Mouse (Mus musculus): ENCODE data around the gene Kcnd1.
"Not testable (repeated sequence)": the region's sequence is repeated elsewhere in the genome, so short reads cannot be mapped to it uniquely, and the experiment has no call there.

The Kcnd1 gene

DNA sequence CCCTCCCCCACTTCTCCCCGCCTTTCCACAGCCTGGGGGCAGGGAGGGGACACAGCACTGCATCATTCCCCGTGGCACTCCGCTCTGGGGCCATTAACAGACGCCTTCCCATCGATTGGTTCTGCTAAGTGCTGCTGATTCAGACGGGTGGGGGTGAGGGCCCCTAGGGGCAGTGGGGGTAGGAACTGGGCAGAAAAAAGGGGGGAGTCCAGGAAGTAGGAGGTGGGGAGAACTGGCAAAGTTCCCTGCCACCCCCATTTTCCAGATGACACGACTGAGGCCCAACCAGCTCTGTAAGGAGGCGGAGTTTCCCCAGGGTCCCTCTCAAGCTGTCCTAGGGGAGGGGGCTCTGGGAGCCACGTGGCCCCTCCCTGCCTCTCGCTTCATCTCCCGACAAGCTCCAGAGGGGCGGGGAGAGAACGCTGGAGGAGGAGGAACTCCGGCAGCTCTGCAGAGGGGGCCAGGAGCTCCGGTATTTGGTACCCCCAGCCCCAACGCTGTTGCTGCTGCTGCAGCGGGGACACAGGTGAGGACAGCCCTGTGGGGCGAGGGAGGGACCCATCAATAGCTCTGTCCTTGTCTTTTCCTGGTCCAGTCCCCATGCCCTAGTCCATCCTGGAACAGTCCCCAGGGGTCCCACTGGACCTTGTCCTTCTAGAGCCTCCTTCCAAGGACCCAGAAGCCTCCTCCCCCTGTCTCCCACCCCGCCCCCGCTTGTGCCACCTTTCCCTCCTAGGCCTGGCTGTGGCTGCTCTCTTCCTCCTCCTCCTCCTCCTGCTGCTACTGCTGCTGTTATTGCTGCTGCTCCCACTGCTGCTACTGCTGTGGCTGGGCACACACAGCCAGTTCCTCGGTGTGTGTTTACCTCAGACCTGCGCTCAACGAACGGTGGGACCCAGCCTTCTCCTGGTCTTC lies at the start of gene Kcnd1:
Kcnd1 (plus strand) TSS at position 425 of the 915 bp plus-strand sequence.
- peak; percentile 79 to 84 for DNase-seq (ENCODE audit: low spot score in 2 of 2)

DNA sequence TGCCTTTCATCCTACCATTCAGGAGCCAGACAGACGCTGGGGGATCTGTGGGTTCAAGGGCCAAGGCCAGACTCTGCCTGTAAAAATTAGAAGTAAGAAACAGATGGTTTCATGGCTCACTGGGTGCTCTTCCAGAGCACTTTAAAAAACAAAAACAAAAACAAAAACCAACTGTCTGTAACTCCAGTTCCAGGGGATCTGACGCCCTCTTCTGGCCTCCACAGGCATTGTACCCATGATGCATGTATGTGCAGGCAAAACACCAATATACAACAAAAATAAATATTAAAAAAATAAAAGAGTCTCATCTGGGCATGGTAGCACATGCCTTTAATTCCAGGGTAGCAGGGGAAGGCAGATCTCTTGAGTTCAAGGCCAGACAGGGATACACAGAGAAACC lies 49.3 kb upstream of the Kcnd1 start:
- no peak for DNase-seq (ENCODE audit: low spot score in 2 of 2)

DNA sequence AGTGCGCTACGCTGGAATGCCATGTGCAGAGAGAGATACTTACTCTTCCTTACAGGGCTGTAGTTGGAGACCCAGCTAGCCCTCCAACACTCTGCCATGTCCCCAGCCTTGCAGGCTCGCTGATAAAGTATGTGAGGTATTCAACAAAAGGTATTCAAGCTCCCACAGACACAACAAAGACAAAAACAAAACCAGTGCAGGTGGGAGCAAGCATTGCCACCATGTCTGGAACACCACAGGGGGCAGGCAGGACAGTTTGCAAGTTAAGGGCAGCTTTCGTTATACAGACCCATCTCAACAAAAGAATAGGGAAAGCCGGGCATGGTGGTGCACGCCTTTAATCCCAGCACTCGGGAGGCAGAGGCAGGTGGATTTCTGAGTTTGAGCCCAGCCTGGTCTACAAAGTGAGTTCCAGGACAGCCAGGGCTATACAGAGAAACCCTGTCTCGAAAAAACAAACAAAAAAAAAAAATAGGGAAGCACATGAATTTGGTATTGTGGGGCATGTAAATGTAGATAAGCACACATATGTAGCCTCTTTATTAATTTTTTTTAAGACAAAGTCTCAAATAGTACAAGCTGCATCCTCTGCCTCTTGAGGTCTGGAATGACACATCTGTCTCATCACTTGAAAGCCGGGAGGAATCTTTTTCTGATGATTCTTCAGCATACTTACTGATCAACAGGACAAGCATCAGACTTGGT lies 46.4 kb upstream of the Kcnd1 start:
- no peak for DNase-seq (ENCODE audit: low spot score in 2 of 2)

DNA sequence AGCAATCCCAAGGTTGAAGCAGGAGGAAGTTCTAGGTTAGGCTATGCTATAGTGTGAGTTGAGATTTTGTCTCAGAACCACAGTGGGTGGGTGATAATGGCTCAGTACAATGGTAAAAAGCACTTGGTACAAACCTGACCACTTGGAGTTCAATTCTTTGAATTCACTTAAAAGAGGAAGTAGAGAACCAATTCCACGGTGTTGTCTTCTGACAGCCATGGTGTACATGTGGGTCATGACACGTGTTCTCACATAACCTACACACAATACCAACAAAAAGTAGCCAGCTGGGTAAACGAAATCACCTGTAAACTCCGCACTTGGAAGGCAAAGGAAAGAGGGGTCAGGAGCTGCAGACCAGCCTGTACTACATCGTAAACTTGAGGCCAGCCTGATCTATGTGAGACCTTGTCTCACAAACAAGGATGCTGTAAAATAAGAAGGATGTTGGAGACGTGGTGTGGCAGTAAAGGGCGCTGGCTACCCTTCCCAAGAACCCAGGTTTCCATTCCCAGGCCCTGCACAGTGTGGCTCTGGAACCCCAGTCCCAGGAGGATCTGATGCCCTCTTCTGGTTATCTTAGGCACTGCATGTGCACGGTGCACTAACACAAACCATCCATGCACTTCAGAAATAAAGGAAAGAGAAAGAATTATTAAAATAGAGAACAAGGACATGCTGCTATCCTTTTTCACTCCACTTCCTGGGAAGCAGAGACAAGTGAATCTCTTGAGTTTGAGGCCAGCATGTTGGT lies 45.6 kb upstream of the Kcnd1 start:
- peak; percentile 39 to 57 for DNase-seq (ENCODE audit: low spot score in 2 of 2)

DNA sequence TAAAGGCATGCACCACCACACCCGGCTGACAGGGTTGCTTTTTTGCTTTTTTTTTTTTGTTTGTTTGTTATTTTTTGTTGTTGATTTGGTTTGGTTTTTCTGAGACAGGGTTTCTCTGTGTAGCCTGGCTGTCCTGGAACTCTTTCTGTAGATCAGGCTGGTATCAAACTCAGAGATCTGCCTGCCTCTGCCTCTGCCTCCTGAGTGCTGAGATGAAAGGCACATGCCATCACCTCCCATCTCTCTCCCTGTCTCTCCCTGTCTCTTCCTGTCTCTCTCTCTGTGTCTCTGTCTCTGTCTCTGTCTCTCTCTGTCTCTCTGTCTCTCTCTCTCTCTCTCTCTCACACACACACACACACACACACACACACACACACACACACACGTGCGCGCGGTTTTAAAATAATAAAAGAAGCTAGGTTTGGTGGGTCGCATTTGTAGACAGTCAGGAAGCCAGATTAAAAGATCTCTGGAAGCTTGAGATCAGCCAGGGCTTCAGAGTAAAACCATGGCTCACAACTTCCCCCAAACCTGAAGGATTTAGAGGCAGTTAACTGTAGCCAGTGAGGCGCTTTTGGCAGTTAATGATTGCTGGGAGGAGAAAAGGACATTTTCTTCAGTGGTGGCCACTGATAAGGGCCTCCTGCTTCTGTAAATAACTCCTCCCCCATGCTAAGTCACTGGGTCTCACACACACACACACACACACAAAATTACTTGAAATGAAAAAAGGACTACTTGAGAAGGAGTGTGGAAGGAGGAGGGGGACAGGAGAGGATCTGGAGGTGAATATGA lies 43.4 kb upstream of the Kcnd1 start:
- DNase-seq (ENCODE audit: low spot score in 2 of 2) = no peak

DNA sequence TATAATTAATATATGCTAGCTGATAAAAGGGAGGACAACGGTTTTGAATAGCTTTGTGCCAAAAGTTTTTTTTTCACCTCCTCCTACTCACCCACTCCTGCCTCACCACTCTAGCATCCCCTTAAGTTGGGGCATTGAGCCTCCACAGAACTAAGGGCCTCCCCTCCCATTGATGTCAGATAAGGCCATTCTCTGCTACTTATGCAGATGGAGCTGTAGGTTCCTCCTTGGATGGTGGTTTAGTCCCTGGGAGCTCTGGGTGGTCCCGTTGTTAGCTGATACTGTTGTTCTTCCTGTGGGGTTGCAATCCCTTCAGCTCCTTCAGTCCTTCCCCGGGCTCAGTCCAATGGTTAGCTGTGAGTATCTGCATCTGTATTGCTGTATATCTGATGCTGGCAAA lies 42.8 kb upstream of the Kcnd1 start:
- DNase-seq (ENCODE audit: low spot score in 2 of 2) = no peak

DNA sequence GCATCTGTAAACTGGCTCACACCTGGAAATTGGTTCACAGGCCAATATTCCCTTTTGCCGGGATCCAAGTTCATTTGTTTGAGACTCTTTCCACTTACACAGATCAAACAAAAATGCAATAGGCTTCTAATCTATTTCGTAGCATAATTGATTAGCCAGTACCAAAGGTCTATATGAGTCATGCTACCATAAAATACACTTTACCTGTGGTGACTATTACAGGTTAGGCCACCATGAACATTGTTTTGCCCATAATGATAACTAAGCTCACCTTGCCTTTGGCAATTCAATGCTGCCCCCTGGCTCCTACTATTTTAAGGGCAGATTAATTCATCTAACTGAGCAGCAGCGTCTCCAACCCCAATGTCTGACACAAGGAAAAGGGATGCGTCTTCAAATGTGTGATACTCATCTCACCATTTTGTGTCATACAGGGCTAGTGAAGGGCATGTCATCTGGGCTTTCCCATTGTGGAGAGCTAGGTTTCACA lies 39.4 kb upstream of the Kcnd1 start:
- no peak for DNase-seq (ENCODE audit: low spot score in 2 of 2)

DNA sequence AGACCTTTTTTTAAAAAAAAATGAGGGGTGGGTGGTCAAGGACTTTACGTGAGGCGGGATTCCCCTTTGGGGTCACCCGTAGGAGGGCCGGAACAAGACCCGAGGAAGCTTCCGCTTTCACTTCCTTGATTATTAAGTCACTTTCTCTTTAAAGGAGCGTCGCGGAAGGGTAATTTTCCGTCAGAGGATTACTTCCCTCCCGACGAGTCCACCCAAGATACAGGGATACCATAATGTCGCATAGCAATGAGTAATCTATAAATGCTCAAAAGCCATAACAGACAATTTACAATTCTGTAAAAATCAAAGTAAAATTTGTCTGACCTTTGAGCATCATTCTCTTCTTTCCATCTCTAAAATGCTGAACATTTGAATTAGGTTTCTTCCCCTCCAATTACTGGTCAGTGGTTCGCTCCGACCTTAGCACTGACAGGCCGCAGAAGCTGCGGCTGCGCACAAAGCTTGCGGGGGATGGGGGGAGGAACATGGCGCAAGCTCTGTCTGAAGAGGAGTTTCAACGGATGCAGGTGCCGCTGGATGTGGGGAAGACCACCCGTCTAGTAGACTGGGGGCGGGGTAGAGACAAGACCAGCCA lies 32.5 kb upstream of the Kcnd1 start, which contains the start of gene Gripap1:
Gripap1 (plus strand) TSS at position 224 of the 595 bp plus-strand sequence.
- peak; percentile 76 to 83 for DNase-seq (ENCODE audit: low spot score in 2 of 2)

DNA sequence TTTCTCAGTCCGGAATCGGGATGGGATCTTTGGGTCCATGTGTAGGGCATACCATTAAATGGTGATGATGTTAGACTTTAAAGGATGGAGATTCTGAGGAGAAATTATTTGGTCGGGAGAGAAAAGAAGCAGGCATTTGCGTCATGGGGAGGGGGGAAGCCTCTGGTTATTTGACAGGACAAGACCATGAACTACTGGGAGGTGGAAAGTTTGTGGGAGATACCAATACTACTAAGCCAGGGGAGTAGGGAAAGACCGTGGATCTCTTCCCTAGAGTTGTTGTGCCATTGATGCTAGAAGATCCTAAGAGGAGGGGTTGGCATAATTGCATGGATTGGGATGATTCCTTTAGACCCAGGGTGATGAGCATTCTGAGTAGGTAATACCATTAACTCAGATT lies 31.8 kb upstream of the Kcnd1 start:
- DNase-seq (ENCODE audit: low spot score in 2 of 2) = no peak

DNA sequence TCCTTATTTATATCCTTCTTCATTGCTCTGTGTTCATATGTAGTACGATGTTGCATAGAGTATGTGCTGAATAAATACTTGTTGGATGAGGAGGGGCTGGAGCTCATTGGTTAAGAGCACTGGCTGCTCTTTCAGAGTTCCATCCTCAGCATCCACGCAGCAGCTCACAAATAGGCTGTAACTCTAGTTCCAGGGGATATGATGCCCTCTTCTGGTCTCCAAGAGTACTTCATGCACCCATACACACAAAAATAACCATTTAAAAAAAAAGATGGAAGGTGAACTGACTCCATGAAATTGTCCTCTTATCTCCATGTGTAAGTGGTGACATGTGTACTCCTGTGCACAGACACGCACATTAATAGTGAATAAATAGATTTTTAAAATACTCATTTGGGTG lies 28.7 kb upstream of the Kcnd1 start:
- no peak for DNase-seq (ENCODE audit: low spot score in 2 of 2)

DNA sequence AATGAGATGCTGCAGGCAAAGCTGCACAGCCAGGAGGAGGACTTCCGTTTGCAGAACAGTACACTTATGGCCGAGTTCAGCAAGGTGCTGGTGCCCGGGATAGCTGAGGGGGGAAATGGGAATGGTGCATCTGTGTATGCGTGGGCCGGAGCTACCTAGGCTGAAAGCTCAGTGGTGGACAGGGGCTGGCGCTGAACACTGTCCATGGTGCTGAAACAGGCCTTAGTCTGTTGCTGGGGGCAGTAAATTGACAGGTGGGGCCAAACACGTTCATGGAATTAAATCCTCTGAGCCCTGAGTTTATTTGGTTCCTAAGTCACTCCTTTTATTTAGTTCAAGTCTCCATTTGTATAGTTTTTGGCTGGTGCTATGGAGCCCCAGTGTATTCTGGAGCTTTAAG lies 27.1 kb upstream of the Kcnd1 start:
- DNase-seq (ENCODE audit: low spot score in 2 of 2) = no peak

DNA sequence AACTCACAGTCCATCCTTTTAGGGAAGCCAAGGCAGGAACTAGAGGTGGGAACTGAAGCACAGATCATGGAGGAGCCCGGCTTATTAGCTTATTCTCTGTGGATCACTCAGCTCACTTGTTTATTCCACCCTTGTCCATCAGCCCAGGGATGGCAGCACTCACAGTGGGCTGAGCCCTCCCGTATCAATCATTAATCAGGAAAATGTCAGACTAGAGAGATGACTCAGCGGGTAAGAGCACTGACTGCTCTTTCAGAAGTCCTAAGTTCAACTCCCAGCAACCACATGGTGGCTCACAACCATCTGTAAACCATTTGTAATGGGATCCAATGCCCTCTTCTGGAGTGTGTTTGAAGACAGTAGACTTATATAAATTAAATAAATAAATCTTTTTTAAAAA lies 24.8 kb upstream of the Kcnd1 start:
- DNase-seq (ENCODE audit: low spot score in 2 of 2) = no peak

DNA sequence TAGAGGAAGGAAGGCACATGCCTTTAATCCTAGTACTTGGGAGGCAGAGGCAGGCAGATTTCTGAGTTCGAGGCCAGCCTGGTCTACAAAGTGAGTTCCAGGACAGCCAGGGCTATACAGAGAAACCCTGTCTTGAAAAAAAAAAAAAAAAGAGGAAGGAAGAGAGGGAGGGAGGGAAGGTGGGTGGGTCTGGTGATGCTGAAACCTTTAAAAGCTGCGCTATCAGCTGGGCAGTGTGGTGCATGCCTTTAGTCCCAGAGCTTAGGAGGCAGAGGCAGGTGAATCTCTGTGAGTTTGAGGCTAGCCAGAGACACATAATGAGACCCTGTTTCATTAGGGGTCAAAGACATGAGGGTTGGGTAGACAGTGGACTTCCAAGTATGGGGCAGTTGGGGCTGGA lies 19.9 kb upstream of the Kcnd1 start:
- DNase-seq (ENCODE audit: low spot score in 2 of 2) = not testable (repeated sequence)

DNA sequence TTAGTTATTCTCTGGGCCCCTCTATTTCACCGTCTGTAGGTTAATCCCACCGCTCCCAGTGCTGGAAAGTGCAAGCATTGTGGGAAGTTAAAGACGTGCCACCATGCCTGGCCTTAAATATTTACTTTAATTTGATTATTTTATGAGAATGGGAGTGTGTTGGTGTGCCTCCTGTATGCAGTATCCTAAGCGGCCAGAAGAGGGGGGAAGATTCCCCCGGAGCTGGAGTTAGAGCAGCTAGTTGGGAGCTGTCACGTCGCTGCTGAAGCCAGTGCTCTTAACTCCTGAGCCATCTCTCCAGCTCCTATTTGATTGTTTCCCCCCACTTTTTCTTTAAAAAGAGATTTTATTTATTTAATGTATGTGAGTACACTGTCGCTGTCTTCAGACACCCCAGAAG lies 7.1 kb upstream of the Kcnd1 start:
- peak in 1 of 2 experiments; percentile 45 for DNase-seq (ENCODE audit: low spot score in 2 of 2)

DNA sequence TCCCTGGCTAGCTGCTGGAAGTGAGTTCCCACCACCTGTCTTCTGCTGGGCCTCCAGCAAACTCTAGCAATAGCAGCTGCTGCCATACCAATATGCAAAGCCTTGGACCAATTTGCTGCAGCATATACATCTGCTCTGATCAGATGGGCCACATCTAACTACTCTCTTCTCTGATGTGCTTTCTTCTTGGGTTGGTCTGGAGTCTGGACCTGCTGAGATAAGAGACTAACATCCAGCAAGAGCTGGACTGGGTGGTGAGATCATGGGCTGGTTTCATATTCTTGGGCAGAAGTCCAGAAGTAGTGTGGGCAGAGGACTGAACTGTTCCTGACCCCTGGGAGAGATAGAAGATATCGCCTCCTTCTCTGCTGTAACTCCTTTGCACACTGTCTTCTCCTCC lies 15.1 kb downstream of the Kcnd1 start:
- DNase-seq (ENCODE audit: low spot score in 2 of 2) = no peak

DNA sequence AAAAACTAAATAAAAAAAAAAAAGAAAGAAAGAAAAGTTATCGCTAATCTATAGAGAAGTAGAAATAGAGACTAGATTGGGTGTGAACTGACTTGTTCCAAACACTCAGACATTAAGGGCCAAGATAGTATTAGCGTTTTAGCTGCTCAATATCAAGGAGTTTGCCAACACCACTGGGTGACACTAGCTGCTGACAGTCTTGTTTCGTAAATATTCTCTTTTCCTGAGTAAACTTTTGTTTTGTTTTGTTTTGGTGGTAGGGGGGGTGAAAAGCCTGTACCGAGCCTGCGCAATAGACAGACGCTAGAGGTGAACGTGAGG lies 18.7 kb downstream of the Kcnd1 start:
- DNase-seq (ENCODE audit: low spot score in 2 of 2) = no peak

DNA sequence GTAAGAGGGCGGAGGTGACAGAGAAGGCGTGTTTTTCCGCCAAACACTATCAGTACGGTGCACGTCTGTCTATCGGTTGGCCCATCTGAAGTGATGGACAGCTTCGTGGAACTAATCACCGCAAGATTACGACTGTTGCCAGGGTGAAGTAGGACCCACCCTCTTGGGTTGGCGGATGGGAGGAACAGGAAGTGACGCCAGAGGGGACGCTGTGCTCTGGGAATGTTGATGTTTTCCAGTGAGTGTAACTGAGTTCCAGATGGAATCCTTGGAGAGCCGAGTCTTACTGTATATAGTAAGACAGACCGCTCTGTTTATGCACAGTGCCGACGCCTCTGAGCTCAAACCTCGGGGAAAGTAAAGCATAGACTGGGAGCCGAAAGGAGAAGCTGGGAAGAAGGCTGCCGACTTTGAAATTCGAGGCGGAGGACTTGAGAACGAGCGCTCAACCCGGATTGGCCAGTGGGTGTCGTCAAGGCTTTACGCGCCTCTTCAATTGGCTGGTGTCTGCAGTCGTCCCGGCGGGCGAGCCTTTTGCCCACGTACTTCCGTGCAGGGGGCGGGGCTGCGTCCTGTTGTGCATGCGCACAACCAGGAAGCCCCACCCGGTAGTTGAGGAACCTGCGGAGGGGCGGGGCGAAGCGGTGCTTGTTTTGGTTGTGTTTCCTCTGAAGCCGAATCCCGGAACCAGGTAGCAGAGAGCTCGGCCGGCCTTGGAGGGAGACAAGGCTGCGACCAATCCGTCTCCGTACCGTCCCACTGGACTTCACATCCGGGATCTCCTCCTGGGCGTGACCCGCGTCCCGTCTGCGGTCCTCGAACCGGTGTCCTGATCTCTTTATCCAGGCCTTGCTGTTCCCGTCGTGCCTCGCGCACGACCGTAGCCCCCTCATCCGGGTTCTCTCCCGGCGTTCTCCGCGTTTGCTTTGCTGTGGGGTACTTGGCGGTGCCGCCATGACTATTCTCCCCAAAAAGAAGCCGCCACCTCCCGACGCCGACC lies 19.4 kb downstream of the Kcnd1 start, which contains the start of gene Otud5:
Otud5 (plus strand) TSS at position 202 of the 1,000 bp plus-strand sequence.
- DNase-seq (ENCODE audit: low spot score in 2 of 2) = peak; percentile 96 to 97

DNA sequence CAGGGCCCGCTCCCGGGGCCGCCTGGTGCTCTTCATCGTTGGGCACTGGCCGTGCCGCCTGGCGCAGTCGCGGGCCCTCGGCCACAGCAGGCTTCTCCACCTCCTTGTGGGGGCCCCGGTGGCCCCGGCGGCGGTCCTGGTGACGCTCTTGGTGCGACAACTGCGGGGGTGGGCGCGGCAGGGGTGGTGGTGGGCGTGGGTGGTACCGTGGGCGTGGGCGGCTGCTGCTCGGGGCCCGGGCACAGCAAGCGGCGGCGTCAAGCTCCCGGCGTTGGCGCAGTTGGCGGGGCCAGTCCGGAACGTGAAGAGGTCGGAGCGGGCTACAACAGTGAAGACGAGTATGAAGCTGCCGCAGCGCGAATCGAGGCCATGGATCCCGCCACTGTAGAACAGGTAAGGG lies 20.2 kb downstream of the Kcnd1 start:
- DNase-seq (ENCODE audit: low spot score in 2 of 2) = peak; percentile 30 to 40

DNA sequence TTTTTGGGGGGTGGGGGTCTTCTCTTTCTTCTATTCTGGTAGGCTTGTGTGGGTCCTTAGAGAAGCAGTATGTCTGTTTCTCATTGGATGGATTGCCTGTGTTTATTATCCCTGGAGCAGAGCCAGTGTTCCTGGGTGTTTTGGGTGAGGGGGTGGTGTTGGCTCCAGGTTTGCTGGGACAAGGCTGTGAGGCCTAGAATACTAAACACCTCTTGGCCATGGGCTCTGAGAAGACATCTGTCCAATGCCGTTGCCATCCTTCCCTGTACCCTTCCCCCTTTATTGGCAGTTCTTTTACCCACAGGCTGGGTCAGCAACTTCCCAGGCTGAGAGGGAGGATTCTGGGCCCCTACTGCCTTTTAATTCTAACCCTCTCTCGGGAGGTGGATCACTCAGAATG lies 25.8 kb downstream of the Kcnd1 start:
- peak; percentile 43 to 49 for DNase-seq (ENCODE audit: low spot score in 2 of 2)

DNA sequence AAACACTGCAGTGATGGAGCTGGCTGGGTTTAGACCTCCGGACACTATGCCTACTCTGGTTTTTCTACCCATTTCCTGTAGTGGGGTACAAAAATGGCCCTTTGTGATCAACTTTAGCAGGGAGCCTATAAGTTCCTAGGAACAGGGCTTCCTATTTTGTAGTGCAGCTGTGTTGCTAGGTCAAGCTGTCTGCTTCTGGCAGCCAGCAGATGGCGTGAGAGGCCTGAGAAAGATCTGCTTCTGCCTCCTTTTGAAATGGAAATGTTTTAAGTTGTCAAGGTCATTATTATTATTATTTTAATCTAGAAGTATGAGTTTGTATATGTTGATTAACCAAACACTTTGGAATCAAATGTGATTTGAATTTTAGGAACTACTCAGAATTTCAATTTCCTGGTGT lies 32.5 kb downstream of the Kcnd1 start:
- DNase-seq (ENCODE audit: low spot score in 2 of 2) = peak; percentile 33 to 45
